In the genomic region with DNA sequence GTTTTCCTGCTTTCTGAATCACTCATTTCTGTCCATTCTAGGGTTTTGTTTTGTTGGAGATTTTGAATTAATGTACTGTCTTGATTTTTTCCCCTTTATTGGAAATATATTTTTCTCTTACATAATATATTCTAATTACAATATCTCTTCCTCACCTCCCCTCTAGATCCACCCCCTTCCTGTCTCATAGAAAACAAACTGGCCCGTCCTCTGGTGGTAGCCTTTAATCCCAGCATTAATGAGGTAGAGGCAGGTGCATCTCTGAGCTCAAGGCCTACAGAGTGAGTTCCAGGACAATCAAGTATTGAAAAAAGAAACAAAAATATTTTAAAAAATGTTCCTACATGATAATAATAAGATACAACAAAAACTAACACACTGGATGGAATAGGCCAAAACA, we compare ENCODE assay signal across 21 mouse cellular contexts.
DNase-seq lines count a peak whose midpoint lies in the region; ATAC-seq and TF ChIP-seq lines count a peak whose summit lies in the region.
"Had no signal": no experiment of that assay in that cellular context is flagged by ENCODE, and none has a peak within 500 bp of the region (broad histone marks: within the 10 kb centered on the region; RNA-seq: fewer than 3 reads in every experiment).

No protein-coding gene starts in this region.

- no peak for TF ChIP-seq CTCF in lung, adult 2 months (IDR thresholded peaks at IDR 0.05; ENCODE audit: insufficient read depth, low read length)

- TF ChIP-seq POLR2A in lung, adult 2 months (IDR thresholded peaks at IDR 0.05; ENCODE audit: borderline replicate concordance, extremely low read depth, low read depth, low read length) = no peak

- peaks cover 43% of the 10 kb centered on the region for H3K4me1 ChIP-seq in erythroblast, embryonic 14.5 days (ENCODE audit: control insufficient read depth)
- peaks cover 33% of the 10 kb centered on the region for H3K4me1 ChIP-seq in lung, adult 2 months (ENCODE audit: control insufficient read depth, insufficient read depth, low read length)
- peaks cover 48% of the 10 kb centered on the region for H3K4me1 ChIP-seq in liver, embryonic 13.5 days (replicated peaks)
- H3K4me1 ChIP-seq in forebrain, embryonic 16.5 days (replicated peaks; ENCODE audit: control insufficient read depth, insufficient read depth, low read length) = peaks cover 6% of the 10 kb centered on the region
- H3K4me1 ChIP-seq: hindbrain, embryonic 10.5 days; limb, embryonic 13.5 days had no signal

- peak overlapping the region; percentile 64 for H3K4me3 ChIP-seq in erythroblast, embryonic 14.5 days (replicated peaks)
- no peak overlapping the region for H3K4me3 ChIP-seq in lung, adult 2 months (replicated peaks; ENCODE audit: extremely low read depth, low read depth, low read length)
- no peak overlapping the region for H3K4me3 ChIP-seq in liver, embryonic 13.5 days (replicated peaks)
- no peak overlapping the region for H3K4me3 ChIP-seq in forebrain, embryonic 16.5 days (replicated peaks; ENCODE audit: low read length)
- H3K4me3 ChIP-seq: embryonic facial prominence, embryonic 12.5 days; heart, embryonic 13.5 days; hindbrain, embryonic 10.5 days; kidney, embryonic 15.5 days; limb, embryonic 13.5 days; midbrain, embryonic 10.5 days; stomach, embryonic 15.5 days had no signal

- H3K27me3 ChIP-seq in erythroblast, embryonic 14.5 days (ENCODE audit: control insufficient read depth) = no peaks in the 10 kb centered on the region
- H3K27me3 ChIP-seq in liver, embryonic 13.5 days = no peaks in the 10 kb centered on the region
- H3K27me3 ChIP-seq in forebrain, embryonic 16.5 days (replicated peaks; ENCODE audit: control insufficient read depth, insufficient read depth, low read length) = no peaks in the 10 kb centered on the region
- H3K27me3 ChIP-seq: embryonic facial prominence, embryonic 12.5 days; heart, embryonic 13.5 days; kidney, embryonic 15.5 days; limb, embryonic 13.5 days; stomach, embryonic 15.5 days had no signal

- DNase-seq in lung, adult 2 months = peak; percentile 2
- DNase-seq in lung, postnatal 25 days (ENCODE audit: low spot score) = no peak
- no peak for DNase-seq in liver, embryonic 13.5 days
- DNase-seq in urinary bladder, adult 2 months (ENCODE audit: low spot score) = no peak
- DNase-seq in layer of hippocampus, adult 18-20 months (ENCODE audit: low spot score in 2 of 2) = no peak
- DNase-seq: adrenal gland, postnatal 14 days; cerebellum, adult 8-10 months; gastrocnemius, postnatal 36 days; lung, postnatal 10 days; right cerebral cortex, adult 18-20 months; spleen, adult 18-20 months had no signal

- peak overlapping the region; percentile 76 for H3K4me2 ChIP-seq in liver, embryonic 13.5 days
- H3K4me2 ChIP-seq in forebrain, embryonic 16.5 days (ENCODE audit: low read length) = no peak overlapping the region
- H3K4me2 ChIP-seq: embryonic facial prominence, embryonic 12.5 days; heart, embryonic 13.5 days; kidney, embryonic 15.5 days; limb, embryonic 13.5 days; stomach, embryonic 15.5 days had no signal

- H3K9ac ChIP-seq in liver, embryonic 13.5 days = peak overlapping the region; percentile 36; the same call in 1 of the 2 replicates
- H3K9ac ChIP-seq in forebrain, embryonic 16.5 days (replicated peaks; ENCODE audit: low read depth, low read length) = no peak overlapping the region
- H3K9ac ChIP-seq: embryonic facial prominence, embryonic 12.5 days; heart, embryonic 13.5 days; kidney, embryonic 15.5 days; limb, embryonic 13.5 days; stomach, embryonic 15.5 days had no signal

- ATAC-seq in erythroblast, adult 5-6 weeks (replicated peaks; ENCODE audit: low FRiP score, poor library complexity, severe bottlenecking) = no peak
- ATAC-seq in liver, embryonic 13.5 days (ENCODE audit: low read depth) = no peak
- ATAC-seq in forebrain, embryonic 16.5 days = no peak

- peaks cover 25% of the 10 kb centered on the region for H3K36me3 ChIP-seq in erythroblast, embryonic 14.5 days (ENCODE audit: control insufficient read depth)
- H3K36me3 ChIP-seq in liver, embryonic 13.5 days = peaks cover 3% of the 10 kb centered on the region
- no peaks in the 10 kb centered on the region for H3K36me3 ChIP-seq in forebrain, embryonic 16.5 days (ENCODE audit: control insufficient read depth, insufficient read depth)
- H3K36me3 ChIP-seq: embryonic facial prominence, embryonic 12.5 days; heart, embryonic 13.5 days; hindbrain, embryonic 10.5 days; kidney, embryonic 15.5 days; limb, embryonic 13.5 days; midbrain, embryonic 10.5 days; stomach, embryonic 15.5 days had no signal

- H3K9me3 ChIP-seq in erythroblast, embryonic 14.5 days (ENCODE audit: control insufficient read depth, low read length) = no peaks in the 10 kb centered on the region
- no peaks in the 10 kb centered on the region for H3K9me3 ChIP-seq in liver, embryonic 13.5 days (replicated peaks)
- no peaks in the 10 kb centered on the region for H3K9me3 ChIP-seq in forebrain, embryonic 16.5 days (ENCODE audit: control insufficient read depth, low read length)
- H3K9me3 ChIP-seq: embryonic facial prominence, embryonic 12.5 days; heart, embryonic 13.5 days; hindbrain, embryonic 10.5 days; kidney, embryonic 15.5 days; limb, embryonic 13.5 days; midbrain, embryonic 10.5 days; stomach, embryonic 15.5 days had no signal

- WGBS in lung, adult 2 months = 24% methylated on average over 1 of the region's 1 CpGs
- WGBS in liver, embryonic 13.5 days (ENCODE audit: insufficient replicate concordance) = 25% methylated on average over 1 of the region's 1 CpGs
- WGBS in forebrain, embryonic 16.5 days = 56% methylated on average over 1 of the region's 1 CpGs

- peak overlapping the region; percentile 83 for H3K27ac ChIP-seq in liver, embryonic 13.5 days
- no peak overlapping the region for H3K27ac ChIP-seq in forebrain, embryonic 16.5 days (ENCODE audit: low read length)
- H3K27ac ChIP-seq: embryonic facial prominence, embryonic 12.5 days; heart, embryonic 13.5 days; hindbrain, embryonic 10.5 days; kidney, embryonic 15.5 days; limb, embryonic 13.5 days; midbrain, embryonic 10.5 days; stomach, embryonic 15.5 days had no signal
